Mouse (Mus musculus) liver, adult 2 months (tissue): ENCODE data around the gene Il3.

Experiments
- CTCF ChIP-seq: fragments of 200-500 bp; IDR thresholded peaks from 2 replicates; pipeline ENCODE4 v1.5.1; 2011; ENCODE audit warnings: low read depth, low read length, control low read depth
- POLR2A ChIP-seq: fragments of 200-500 bp; IDR thresholded peaks from 2 replicates; pipeline ENCODE4 v1.6.1; 2011; ENCODE audit warnings: low read length, control low read depth; ENCODE audit not compliant: insufficient read depth; ENCODE audit errors: extremely low read depth

GRCm38 (mm10) chr11:54219191-54219590, 47.9 kb downstream of the Il3 start:
- TF ChIP-seq CTCF (no peak), POLR2A (no peak)
